Mouse (Mus musculus) liver, embryonic 16.5 days (tissue): ENCODE data around the gene Dennd6a. TPM values are rescaled to one million over a fixed set of nuclear protein-coding genes. Genes with fewer than 3 reads are reported as not detected.
"Not testable (repeated sequence)": the region's sequence is repeated elsewhere in the genome, so short reads cannot be mapped to it uniquely, and the experiment has no call there.

Source experiments
- ATAC-seq: fragments of 200-750 bp; cut with Nextera tagmentation; 2 replicates; pipeline ENCODE4 v1.8.0; 2017; ENCODE audit warnings: low read depth, mild to moderate bottlenecking, moderate number of reproducible peaks, moderate library complexity
- H3K27ac ChIP-seq: fragments of 300-500 bp; sonication (generic); 2 replicates; pipeline ENCODE4 v1.5.1; 2014; ENCODE audit warnings: mild to moderate bottlenecking, low read length
- H3K27me3 ChIP-seq: fragments of 300-500 bp; sonication (generic); 2 replicates; pipeline ENCODE4 v1.6.1; 2014; ENCODE audit warnings: low read depth, low read length, mixed read lengths; ENCODE audit not compliant: control insufficient read depth, insufficient read depth
- H3K36me3 ChIP-seq: fragments of 300-500 bp; sonication (generic); 2 replicates; pipeline ENCODE4 v1.6.1; 2014; ENCODE audit warnings: mild to moderate bottlenecking; ENCODE audit not compliant: control insufficient read depth, insufficient read depth
- H3K4me1 ChIP-seq: fragments of 300-500 bp; sonication (generic); 2 replicates; pipeline ENCODE4 v1.6.1; 2014; ENCODE audit warnings: low read depth, low read length, mixed read lengths; ENCODE audit not compliant: control insufficient read depth
- H3K4me2 ChIP-seq: fragments of 300-500 bp; sonication (generic); 2 replicates; pipeline ENCODE4 v1.6.1; 2014; ENCODE audit warnings: low read depth, low read length, mixed read lengths
- H3K4me3 ChIP-seq: fragments of 300-500 bp; sonication (generic); 2 replicates; pipeline ENCODE4 v1.5.1; 2014; ENCODE audit warnings: low read depth, mild to moderate bottlenecking, low read length
- H3K9ac ChIP-seq: fragments of 300-500 bp; sonication (generic); 2 replicates; pipeline ENCODE4 v1.6.1; 2014; ENCODE audit warnings: low read depth, low read length
- H3K9me3 ChIP-seq: fragments of 300-500 bp; sonication (generic); replicated peaks from 2 replicates; pipeline ENCODE4 v1.6.1; 2016; ENCODE audit warnings: low read length; ENCODE audit not compliant: control insufficient read depth
- WGBS: fragments of 180-500 bp; shearing (Covaris S2); extraction: QIAGEN DNeasy Blood & Tissue Kit; methylation state at CpG from one replicate; pipeline ENCODE4 v1.1.7; 2014; ENCODE audit not compliant: insufficient replicate concordance; 5-methylcytosine and 5-hydroxymethylcytosine counted together
- polyA plus RNA-seq: library from polyadenylated mRNA; unstranded; fragments of >200 nt; fragmentation: Nextera tagmentation; extraction: Ambion mirVana; gene quantifications from 2 replicates; pipeline ENCODE4 v1.2.1, GENCODE M21; 2015

Gene Dennd6a
- 8.9 and 9.2 TPM in 2 replicates for polyA plus RNA-seq

GRCm38 (mm10) chr14:26573556-26573955 lies at the start of gene Dennd6a:
TSS of gene Dennd6a (plus strand) at chr14:26573856.
- not testable (repeated sequence) for H3K4me2 ChIP-seq, H3K4me3 ChIP-seq, H3K9ac ChIP-seq, H3K9me3 ChIP-seq, H3K4me1 ChIP-seq, H3K27me3 ChIP-seq, ATAC-seq, H3K36me3 ChIP-seq, H3K27ac ChIP-seq
- WGBS, result 63% methylated on average over 5 of the region's 5 CpGs

- no peaks in the 10 kb centered on the region for H3K27me3 ChIP-seq
- no peak overlapping the region for H3K4me2 ChIP-seq
- 0 out of 2 replicates have a peak, but pooled peaks cover 3% of the 10 kb centered on the region for H3K36me3 ChIP-seq
- H3K9ac ChIP-seq, result no peak overlapping the region
- no peaks in the 10 kb centered on the region for H3K9me3 ChIP-seq
- ATAC-seq, result no peak
- no peak overlapping the region for H3K27ac ChIP-seq
- no peak overlapping the region for H3K4me3 ChIP-seq
- peaks cover 14% of the 10 kb centered on the region for H3K4me1 ChIP-seq
- 71% methylated on average over 3 of the region's 3 CpGs for WGBS
These were observed 47.7 kb upstream of the Dennd6a start for GRCm38 (mm10) chr14:26525955-26526354.

- 54% methylated on average over 2 of the region's 2 CpGs for WGBS
- Histone ChIP-seq H3K27ac (no peak overlapping the region), H3K9me3 (no peaks in the 10 kb centered on the region), H3K4me2 (no peak overlapping the region), H3K9ac (no peak overlapping the region), H3K36me3 (0 out of 2 replicates have a peak, but pooled peaks cover 3% of the 10 kb centered on the region), H3K4me3 (no peak overlapping the region), H3K27me3 (no peaks in the 10 kb centered on the region), H3K4me1 (peaks cover 23% of the 10 kb centered on the region)
- no peak for ATAC-seq
These were observed 45.4 kb upstream of the Dennd6a start for GRCm38 (mm10) chr14:26528296-26528695.

- no peaks in the 10 kb centered on the region for H3K27me3 ChIP-seq
- ATAC-seq, result no peak
- H3K9ac ChIP-seq, result no peak overlapping the region
- 0 out of 2 replicates have a peak overlapping the region, but pooled peaks have one; percentile 0 for H3K4me2 ChIP-seq
- no peaks in the 10 kb centered on the region for H3K36me3 ChIP-seq
- WGBS, result 57% methylated on average over 7 of the region's 7 CpGs
- H3K9me3 ChIP-seq, result no peaks in the 10 kb centered on the region
- no peak overlapping the region for H3K27ac ChIP-seq
- no peak overlapping the region for H3K4me3 ChIP-seq
- H3K4me1 ChIP-seq, result peaks cover 31% of the 10 kb centered on the region
These were observed 43.3 kb upstream of the Dennd6a start for GRCm38 (mm10) chr14:26530350-26530749.

GRCm38 (mm10) chr14:26531410-26532313 lies 42.0 kb upstream of the Dennd6a start:
- Histone ChIP-seq H3K27ac (no peak overlapping the region), H3K4me1 (peaks cover 26% of the 10 kb centered on the region), H3K4me3 (peak overlapping the region; percentile 14), H3K4me2 (peak overlapping the region; percentile 31; the same call in 1 of the 2 replicates), H3K9me3 (no peaks in the 10 kb centered on the region), H3K27me3 (no peaks in the 10 kb centered on the region), H3K9ac (no peak overlapping the region), H3K36me3 (no peaks in the 10 kb centered on the region)
- no peak for ATAC-seq
- 51% methylated on average over 10 of the region's 10 CpGs for WGBS

GRCm38 (mm10) chr14:26532752-26533151 lies 40.9 kb upstream of the Dennd6a start:
- H3K27me3 ChIP-seq, result no peaks in the 10 kb centered on the region
- ATAC-seq, result no peak
- H3K4me3 ChIP-seq, result peak overlapping the region; percentile 98
- peaks cover 23% of the 10 kb centered on the region for H3K4me1 ChIP-seq
- peak overlapping the region; percentile 96 for H3K4me2 ChIP-seq
- H3K9me3 ChIP-seq, result no peaks in the 10 kb centered on the region
- H3K27ac ChIP-seq, result no peak overlapping the region
- WGBS, result 34% methylated on average over 9 of the region's 9 CpGs
- no peaks in the 10 kb centered on the region for H3K36me3 ChIP-seq
- peak overlapping the region; percentile 98 for H3K9ac ChIP-seq

GRCm38 (mm10) chr14:26533267-26533666 lies 40.4 kb upstream of the Dennd6a start:
- H3K4me1 ChIP-seq, result peaks cover 21% of the 10 kb centered on the region
- no peaks in the 10 kb centered on the region for H3K27me3 ChIP-seq
- peak overlapping the region; percentile 98 for H3K4me3 ChIP-seq
- ATAC-seq, result no peak
- H3K4me2 ChIP-seq, result peak overlapping the region; percentile 96
- 14% methylated on average over 19 of the region's 19 CpGs for WGBS
- peak overlapping the region; percentile 98 for H3K9ac ChIP-seq
- peak overlapping the region; percentile 89; the same call in 1 of the 2 replicates for H3K27ac ChIP-seq
- no peaks in the 10 kb centered on the region for H3K36me3 ChIP-seq
- no peaks in the 10 kb centered on the region for H3K9me3 ChIP-seq

- Histone ChIP-seq H3K27ac (peak overlapping the region; percentile 89), H3K27me3 (no peaks in the 10 kb centered on the region), H3K9me3 (no peaks in the 10 kb centered on the region), H3K4me3 (peak overlapping the region; percentile 98), H3K4me2 (peak overlapping the region; percentile 96), H3K36me3 (no peaks in the 10 kb centered on the region), H3K9ac (peak overlapping the region; percentile 98), H3K4me1 (peaks cover 21% of the 10 kb centered on the region)
- peak; percentile 66 for ATAC-seq
- WGBS, result under 1% methylated on average over 82 of the region's 92 CpGs
These were observed 39.6 kb upstream of the Dennd6a start for GRCm38 (mm10) chr14:26533821-26534756.
